Mouse (Mus musculus): Measurements from ENCODE around the gene Phb. TPM values are rescaled to one million over a fixed set of nuclear protein-coding genes. Genes with fewer than 3 reads are reported as not detected.
"Not testable (repeated sequence)": the region's sequence is repeated elsewhere in the genome, so short reads cannot be mapped to it uniquely, and the experiment has no call there.

The Phb gene
- polyA plus RNA-seq, 1 experiment from 2014 or later, result 328 TPM

GRCm38 (mm10) chr11:95642534-95643280 lies 24.1 kb upstream of the Phb start:
- Histone ChIP-seq H3K27me3 (ENCODE audit: insufficient read depth, poor library complexity, severe bottlenecking) (peaks cover 90% of the 10 kb centered on the region), H3K9me3 (no peaks in the 10 kb centered on the region), H3K4me1 (peaks cover 70% of the 10 kb centered on the region), H3K27ac (no peak overlapping the region), H3K36me3 (no peaks in the 10 kb centered on the region), H3K4me3 (no peak overlapping the region)
- 25% methylated on average over 11 of the region's 12 CpGs for WGBS
- no peak for DNase-seq (ENCODE audit: low spot score)

DNA sequence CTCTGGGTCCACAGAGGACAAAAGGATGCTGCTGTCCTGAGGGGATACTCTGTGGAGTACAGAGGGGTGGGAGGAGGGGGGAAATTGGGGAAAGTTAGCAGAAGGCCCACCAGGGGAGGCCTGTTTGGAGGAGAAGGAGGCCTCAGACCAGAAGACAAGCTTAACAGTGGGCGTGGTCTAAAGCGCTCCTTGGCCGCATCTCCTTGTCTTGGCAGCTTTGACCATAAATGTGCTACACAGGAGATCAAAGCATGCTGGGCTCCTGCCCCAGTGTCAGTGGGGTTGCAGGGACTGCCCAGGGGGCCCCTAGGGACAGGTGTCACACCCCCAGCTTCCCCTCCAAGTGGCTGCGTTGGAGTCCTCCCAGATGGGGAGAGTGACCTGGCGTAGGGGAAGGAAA lies 22.9 kb upstream of the Phb start:
- 0 out of 2 replicates have a peak overlapping the region, but pooled peaks have one; percentile 29 for H3K27ac ChIP-seq
- 41% methylated on average over 5 of the region's 5 CpGs for WGBS
- peaks cover 76% of the 10 kb centered on the region for H3K4me1 ChIP-seq
- H3K4me3 ChIP-seq, result no peak overlapping the region
- peaks cover 95% of the 10 kb centered on the region for H3K27me3 ChIP-seq (ENCODE audit: insufficient read depth, poor library complexity, severe bottlenecking)
- no peak for DNase-seq (ENCODE audit: low spot score)
- H3K36me3 ChIP-seq, result no peaks in the 10 kb centered on the region
- no peaks in the 10 kb centered on the region for H3K9me3 ChIP-seq

DNA sequence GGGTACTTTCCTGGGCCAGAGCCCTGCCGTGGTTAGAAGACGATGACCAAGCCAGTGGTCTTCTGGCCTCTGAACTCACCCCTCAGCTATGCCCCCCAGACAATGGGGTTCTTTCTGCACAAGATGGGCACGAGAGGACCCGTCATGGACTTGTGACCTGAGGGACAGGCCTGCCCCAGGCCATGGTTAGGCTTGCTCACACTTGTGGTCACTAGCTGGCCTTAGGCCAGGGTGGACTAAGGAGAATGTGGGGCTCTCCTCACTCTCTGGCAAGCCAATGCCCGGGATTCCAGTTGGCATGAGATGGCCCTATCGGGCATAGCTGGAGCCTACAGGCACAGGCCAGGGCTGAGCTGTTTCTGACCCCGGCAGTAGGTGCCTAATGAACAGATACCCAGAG lies 22.4 kb upstream of the Phb start:
- Histone ChIP-seq H3K4me3 (no peak overlapping the region), H3K4me1 (peaks cover 73% of the 10 kb centered on the region)

DNA sequence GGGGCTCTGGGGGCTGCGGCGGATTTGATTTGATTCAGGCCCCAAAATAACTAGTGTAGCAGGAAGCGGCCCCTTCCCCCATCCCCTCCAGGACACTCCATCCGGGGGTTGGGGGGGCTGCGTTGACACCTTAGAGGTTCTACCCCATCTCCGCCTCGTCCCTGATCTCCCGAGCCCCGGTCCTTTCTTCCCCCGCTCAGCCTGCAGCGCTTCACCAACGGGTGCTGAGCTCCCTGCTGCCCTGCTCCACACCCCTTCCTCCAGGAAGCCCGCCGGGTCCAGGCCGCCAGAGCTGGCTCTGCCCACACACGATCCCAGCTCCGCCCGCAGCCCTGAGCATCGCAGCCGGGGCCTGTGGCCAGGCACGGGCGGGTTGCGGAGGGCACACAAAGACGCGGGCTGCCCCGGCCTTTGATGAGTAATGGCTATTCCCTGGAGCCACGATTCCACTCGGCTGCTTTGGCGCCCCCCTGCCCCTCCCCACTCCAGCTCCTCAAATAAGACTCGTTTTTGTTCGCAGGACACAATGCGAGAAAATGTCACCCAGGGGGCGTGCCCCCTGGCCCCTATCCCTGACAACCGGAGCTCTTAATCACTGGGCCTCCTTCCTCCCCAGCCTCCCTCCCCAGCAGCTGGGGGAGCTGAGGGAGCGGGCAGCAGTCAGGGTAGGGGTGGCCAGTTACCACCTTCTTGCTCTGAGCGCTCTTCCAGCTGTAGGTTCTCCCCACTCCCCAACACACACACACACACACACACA lies 21.2 kb upstream of the Phb start:
- 3% methylated on average over 35 of the region's 36 CpGs for WGBS
- H3K27ac ChIP-seq, result peak overlapping the region; percentile 62; the same call in 1 of the 2 replicates
- no peaks in the 10 kb centered on the region for H3K9me3 ChIP-seq
- DNase-seq (ENCODE audit: low spot score), result no peak
- peak overlapping the region; percentile 49 for H3K4me3 ChIP-seq
- no peaks in the 10 kb centered on the region for H3K36me3 ChIP-seq
- H3K4me1 ChIP-seq, result peaks cover 68% of the 10 kb centered on the region
- H3K27me3 ChIP-seq (ENCODE audit: insufficient read depth, poor library complexity, severe bottlenecking), result peaks cover 87% of the 10 kb centered on the region

More for the DNA sequence above, 22.4 kb upstream of the Phb start:
- 50% methylated on average over 7 of the region's 7 CpGs for WGBS
- Histone ChIP-seq H3K9me3 (no peaks in the 10 kb centered on the region), H3K36me3 (no peaks in the 10 kb centered on the region), H3K27ac (0 out of 2 replicates have a peak overlapping the region, but pooled peaks have one; percentile 29), H3K27me3 (ENCODE audit: insufficient read depth, poor library complexity, severe bottlenecking) (peaks cover 90% of the 10 kb centered on the region)
- no peak for DNase-seq (ENCODE audit: low spot score)

DNA sequence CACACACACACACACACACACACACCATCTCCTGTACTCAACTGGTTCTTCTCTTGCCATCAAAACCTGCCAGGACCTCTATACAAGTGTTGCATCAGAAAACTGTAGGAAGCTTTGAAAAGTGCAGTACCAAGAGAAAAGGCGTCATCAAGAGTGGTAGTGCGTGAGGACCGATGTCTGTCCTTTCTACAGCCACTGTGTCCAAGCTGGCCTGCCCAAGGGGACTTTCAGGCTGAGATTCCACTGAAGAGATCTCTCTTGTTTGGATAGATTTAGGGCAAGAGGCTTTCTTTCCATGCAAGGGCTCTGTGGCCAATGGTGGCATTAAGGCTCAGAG lies 20.6 kb upstream of the Phb start:
- 44% methylated on average over 3 of the region's 3 CpGs for WGBS
- H3K27ac ChIP-seq, result no peak overlapping the region
- H3K27me3 ChIP-seq (ENCODE audit: insufficient read depth, poor library complexity, severe bottlenecking), result peaks cover 87% of the 10 kb centered on the region
- no peaks in the 10 kb centered on the region for H3K36me3 ChIP-seq
- H3K9me3 ChIP-seq, result no peaks in the 10 kb centered on the region
- DNase-seq (ENCODE audit: low spot score), result no peak
- no peak overlapping the region for H3K4me3 ChIP-seq
- H3K4me1 ChIP-seq, result peaks cover 62% of the 10 kb centered on the region

DNA sequence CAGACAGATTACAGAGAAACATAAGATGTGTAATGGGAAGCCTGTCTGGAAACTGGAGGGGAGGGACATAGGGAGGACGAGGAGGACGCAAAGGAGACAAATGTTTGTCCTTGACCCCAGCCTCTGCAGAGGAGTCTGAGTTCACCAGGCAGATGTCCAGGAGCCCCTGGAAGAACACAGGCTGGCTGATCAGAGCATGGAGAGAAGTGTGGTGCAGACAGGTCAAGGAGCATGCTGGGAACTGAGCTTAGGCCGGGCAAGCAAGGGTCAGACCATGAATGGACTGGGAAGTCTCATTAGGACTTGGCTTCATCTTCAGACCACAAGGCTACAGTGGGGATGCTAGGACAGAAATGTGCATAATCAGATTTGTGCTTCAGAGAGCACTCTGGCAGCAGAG lies 19.0 kb upstream of the Phb start:
- peaks cover 85% of the 10 kb centered on the region for H3K27me3 ChIP-seq (ENCODE audit: insufficient read depth, poor library complexity, severe bottlenecking)
- H3K36me3 ChIP-seq, result no peaks in the 10 kb centered on the region
- no peak overlapping the region for H3K4me3 ChIP-seq
- peaks cover 49% of the 10 kb centered on the region for H3K4me1 ChIP-seq
- no peaks in the 10 kb centered on the region for H3K9me3 ChIP-seq
- DNase-seq (ENCODE audit: low spot score), result no peak
- WGBS, result 34% methylated on average over 3 of the region's 3 CpGs
- H3K27ac ChIP-seq, result no peak overlapping the region

- Histone ChIP-seq H3K36me3 (no peaks in the 10 kb centered on the region), H3K9me3 (no peaks in the 10 kb centered on the region), H3K27ac (no peak overlapping the region), H3K27me3 (ENCODE audit: insufficient read depth, poor library complexity, severe bottlenecking) (peaks cover 80% of the 10 kb centered on the region), H3K4me3 (no peak overlapping the region), H3K4me1 (peaks cover 38% of the 10 kb centered on the region)
- no peak for DNase-seq (ENCODE audit: low spot score)
- WGBS, result 3% methylated on average over 4 of the region's 4 CpGs
Measured at GRCm38 (mm10) chr11:95648827-95649226, 17.9 kb upstream of the Phb start.

DNA sequence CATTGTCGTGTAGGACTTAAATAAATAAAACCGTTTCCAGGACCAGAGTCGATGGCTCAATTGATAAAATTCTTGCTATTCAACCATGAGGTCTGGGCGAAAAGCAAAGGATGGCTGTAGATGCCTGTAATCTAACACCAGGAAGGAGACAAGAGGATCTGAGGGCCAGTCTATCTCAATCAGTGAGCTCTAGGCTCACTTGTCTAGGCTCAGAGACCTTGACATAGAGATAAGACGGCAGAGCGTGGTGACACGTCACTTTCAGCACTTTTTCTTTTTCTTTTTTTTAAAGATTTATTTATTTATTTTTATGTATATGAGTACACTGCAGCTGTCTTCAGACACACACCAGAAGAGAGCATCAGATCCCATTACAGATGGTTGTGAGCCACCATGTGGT lies 17.2 kb upstream of the Phb start:
- Histone ChIP-seq H3K27ac (no peak overlapping the region), H3K4me3 (no peak overlapping the region), H3K36me3 (no peaks in the 10 kb centered on the region), H3K27me3 (ENCODE audit: insufficient read depth, poor library complexity, severe bottlenecking) (peaks cover 73% of the 10 kb centered on the region), H3K4me1 (peaks cover 31% of the 10 kb centered on the region), H3K9me3 (no peaks in the 10 kb centered on the region)
- 46% methylated on average over 7 of the region's 7 CpGs for WGBS
- no peak for DNase-seq (ENCODE audit: low spot score)

GRCm38 (mm10) chr11:95650001-95650400 lies 16.8 kb upstream of the Phb start:
- DNase-seq (ENCODE audit: low spot score), result no peak
- Histone ChIP-seq H3K4me3 (no peak overlapping the region), H3K9me3 (no peaks in the 10 kb centered on the region), H3K36me3 (no peaks in the 10 kb centered on the region), H3K27me3 (ENCODE audit: insufficient read depth, poor library complexity, severe bottlenecking) (peaks cover 68% of the 10 kb centered on the region), H3K27ac (no peak overlapping the region), H3K4me1 (peaks cover 29% of the 10 kb centered on the region)
- WGBS, result 34% methylated on average over 2 of the region's 2 CpGs

DNA sequence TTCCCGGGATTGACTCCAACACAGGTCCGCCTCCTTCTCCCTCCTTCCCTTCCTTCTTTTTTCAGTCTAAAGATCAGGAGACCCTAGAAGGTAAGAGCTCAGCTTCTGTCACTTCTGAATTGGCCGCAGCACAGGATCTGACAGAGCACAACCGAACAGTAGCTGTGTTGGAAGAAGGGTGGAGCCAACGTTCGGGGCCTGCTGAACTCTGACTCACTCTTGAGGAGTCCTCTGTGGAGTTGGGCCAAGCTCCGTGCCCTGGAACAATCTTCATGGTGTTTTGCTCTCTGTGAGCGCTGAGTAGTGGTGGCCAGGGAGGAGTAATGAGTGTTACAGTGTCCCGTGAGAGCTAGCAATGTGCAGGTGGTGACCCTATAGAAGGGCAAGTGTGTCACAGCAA lies 15.8 kb upstream of the Phb start:
- WGBS, result 64% methylated on average over 9 of the region's 9 CpGs
- H3K4me1 ChIP-seq, result peaks cover 19% of the 10 kb centered on the region
- no peak for DNase-seq (ENCODE audit: low spot score)
- no peaks in the 10 kb centered on the region for H3K9me3 ChIP-seq
- H3K36me3 ChIP-seq, result no peaks in the 10 kb centered on the region
- H3K4me3 ChIP-seq, result no peak overlapping the region
- H3K27ac ChIP-seq, result no peak overlapping the region
- H3K27me3 ChIP-seq (ENCODE audit: insufficient read depth, poor library complexity, severe bottlenecking), result peaks cover 58% of the 10 kb centered on the region

- Histone ChIP-seq H3K27ac (no peak overlapping the region), H3K4me3 (no peak overlapping the region), H3K36me3 (no peaks in the 10 kb centered on the region), H3K4me1 (no peaks in the 10 kb centered on the region), H3K27me3 (ENCODE audit: insufficient read depth, poor library complexity, severe bottlenecking) (peaks cover 8% of the 10 kb centered on the region), H3K9me3 (no peaks in the 10 kb centered on the region)
- WGBS, result 70% methylated on average over 4 of the region's 4 CpGs
- DNase-seq (ENCODE audit: low spot score), result no peak
Measured at GRCm38 (mm10) chr11:95657449-95657848, 9.3 kb upstream of the Phb start.

DNA sequence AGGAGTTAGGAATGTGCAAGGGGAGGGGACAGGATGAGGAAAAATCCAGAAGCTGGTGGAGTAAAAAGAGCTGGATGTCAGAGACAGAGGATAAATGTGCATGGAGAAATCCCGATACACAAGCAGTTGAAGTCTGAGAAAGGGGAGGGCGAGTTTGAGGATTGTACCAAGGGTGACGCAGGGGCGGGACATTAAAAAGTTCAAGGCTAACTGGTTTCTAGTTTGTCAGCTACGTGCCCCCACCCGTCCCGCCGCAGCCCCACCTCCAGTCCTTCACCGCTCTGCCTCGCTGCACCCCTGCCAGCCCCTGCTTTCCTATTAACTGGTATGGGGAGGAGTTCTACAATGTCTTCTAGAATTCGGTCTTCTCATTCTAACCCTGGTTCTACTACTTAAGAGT lies 420 bp downstream of the Phb start:
- H3K4me3 ChIP-seq, result peak overlapping the region; percentile 84
- H3K9me3 ChIP-seq, result no peaks in the 10 kb centered on the region
- H3K27me3 ChIP-seq (ENCODE audit: insufficient read depth, poor library complexity, severe bottlenecking), result no peaks in the 10 kb centered on the region
- DNase-seq (ENCODE audit: low spot score), result no peak
- WGBS, result 1% methylated on average over 11 of the region's 11 CpGs
- peaks cover 43% of the 10 kb centered on the region for H3K36me3 ChIP-seq
- peak overlapping the region; percentile 86 for H3K27ac ChIP-seq
- H3K4me1 ChIP-seq, result peaks cover 6% of the 10 kb centered on the region

- H3K4me3 ChIP-seq, result peak overlapping the region; percentile 84
- H3K27ac ChIP-seq; H3K27me3 ChIP-seq (ENCODE audit: insufficient read depth, poor library complexity, severe bottlenecking); DNase-seq (ENCODE audit: low spot score); H3K9me3 ChIP-seq; H3K4me1 ChIP-seq: not testable (repeated sequence)
- WGBS, result 88% methylated on average over 7 of the region's 7 CpGs
- peaks cover 49% of the 10 kb centered on the region for H3K36me3 ChIP-seq
Measured at GRCm38 (mm10) chr11:95668086-95668485, 1.3 kb downstream of the Phb start.
